Mouse (Mus musculus) WW6 (cell line): ENCODE results near the gene Lrp5.
"Not testable (repeated sequence)": the region's sequence is repeated elsewhere in the genome, so short reads cannot be mapped to it uniquely, and the experiment has no call there.

Experiments used
- DNase-seq: peaks from one replicate; pipeline ENCODE4 v3.0.0-alpha.2; 2013; ENCODE audit warnings: low read depth, low spot score

The Lrp5 gene

GRCm38 (mm10) chr19:3695471-3695870, 9.1 kb upstream of the Lrp5 start:
- DNase-seq: no peak

GRCm38 (mm10) chr19:3695006-3695405, 8.6 kb upstream of the Lrp5 start:
- no peak for DNase-seq

- DNase-seq: no peak
Measured at GRCm38 (mm10) chr19:3694476-3694875, 8.1 kb upstream of the Lrp5 start.

- no peak for DNase-seq
Measured at GRCm38 (mm10) chr19:3692414-3693145, 6.2 kb upstream of the Lrp5 start.

- DNase-seq: no peak
Measured at GRCm38 (mm10) chr19:3691337-3691736, 5.0 kb upstream of the Lrp5 start.

- DNase-seq: no peak
Measured at GRCm38 (mm10) chr19:3687676-3688171, 1.4 kb upstream of the Lrp5 start.

GRCm38 (mm10) chr19:3685611-3686214, 651 bp downstream of the Lrp5 start:
- DNase-seq: no peak

GRCm38 (mm10) chr19:3684957-3685580, 1.3 kb downstream of the Lrp5 start:
- DNase-seq: no peak

GRCm38 (mm10) chr19:3684414-3684813, 1.9 kb downstream of the Lrp5 start:
- no peak for DNase-seq

GRCm38 (mm10) chr19:3681310-3681934, 4.9 kb downstream of the Lrp5 start:
- DNase-seq: no peak

GRCm38 (mm10) chr19:3680732-3681131, 5.6 kb downstream of the Lrp5 start:
- no peak for DNase-seq

GRCm38 (mm10) chr19:3674122-3674855, 12.1 kb downstream of the Lrp5 start:
- DNase-seq: no peak

GRCm38 (mm10) chr19:3673149-3673548, 13.2 kb downstream of the Lrp5 start:
- no peak for DNase-seq

- no peak for DNase-seq
Measured at GRCm38 (mm10) chr19:3669100-3669499, 17.3 kb downstream of the Lrp5 start.

GRCm38 (mm10) chr19:3668551-3668950, 17.8 kb downstream of the Lrp5 start:
- DNase-seq: no peak

- DNase-seq: no peak
Measured at GRCm38 (mm10) chr19:3667979-3668378, 18.4 kb downstream of the Lrp5 start.

- no peak for DNase-seq
Measured at GRCm38 (mm10) chr19:3667155-3667895, 19.0 kb downstream of the Lrp5 start.

- no peak for DNase-seq
Measured at GRCm38 (mm10) chr19:3666632-3667031, 19.7 kb downstream of the Lrp5 start.

GRCm38 (mm10) chr19:3665510-3665909, 20.9 kb downstream of the Lrp5 start:
- no peak for DNase-seq

GRCm38 (mm10) chr19:3657947-3658346, 28.4 kb downstream of the Lrp5 start:
- no peak for DNase-seq

- DNase-seq: not testable (repeated sequence)
Measured at GRCm38 (mm10) chr19:3657065-3657464, 29.3 kb downstream of the Lrp5 start.
